Mouse (Mus musculus): ENCODE data around the gene Slc27a3.
A peak's percentile ranks its signal among the peaks of the same experiment; 100 is the strongest.
"Not testable (repeated sequence)": the region's sequence is repeated elsewhere in the genome, so short reads cannot be mapped to it uniquely, and the experiment has no call there.

Gene Slc27a3

DNA sequence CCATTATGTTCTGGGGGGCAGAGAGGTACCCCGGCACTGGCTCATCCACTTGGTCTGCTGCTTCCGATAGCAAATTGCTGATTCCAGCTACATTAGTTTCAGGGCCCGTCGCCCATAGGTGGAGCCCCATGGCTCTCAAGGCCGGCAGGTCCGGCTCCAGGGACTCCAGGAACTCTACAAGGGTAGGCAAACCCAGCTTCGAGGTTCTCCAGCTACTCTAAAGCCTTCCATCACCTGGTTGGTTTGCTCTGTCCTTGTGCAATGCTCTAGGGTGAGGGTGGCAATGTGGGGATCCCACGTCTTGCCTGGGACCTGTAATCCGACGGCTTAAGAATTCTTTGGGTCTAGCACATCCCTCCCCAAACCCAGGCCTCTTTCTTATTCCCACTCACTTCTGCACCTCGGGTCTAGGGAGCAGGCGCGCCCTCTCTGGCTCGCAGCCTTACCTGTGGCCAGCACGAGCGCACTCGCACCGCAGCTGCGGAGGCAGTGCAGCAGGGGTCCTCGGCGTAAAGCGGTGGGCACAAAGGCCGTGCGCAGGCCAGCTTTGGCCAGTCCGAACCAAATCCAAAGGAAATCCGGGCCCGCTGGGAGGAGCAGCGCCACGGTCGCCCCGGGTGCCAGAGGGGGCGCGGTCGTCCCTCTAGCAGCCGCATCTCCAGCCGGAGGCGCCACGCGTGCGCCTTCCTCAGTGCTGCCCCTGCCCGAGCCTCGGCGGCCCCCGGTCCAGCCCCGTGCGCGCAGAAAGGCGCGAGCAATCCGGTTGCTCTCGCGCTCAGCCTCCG is 820 bp downstream of the Slc27a3 start:
- DNase-seq: no peak

DNA sequence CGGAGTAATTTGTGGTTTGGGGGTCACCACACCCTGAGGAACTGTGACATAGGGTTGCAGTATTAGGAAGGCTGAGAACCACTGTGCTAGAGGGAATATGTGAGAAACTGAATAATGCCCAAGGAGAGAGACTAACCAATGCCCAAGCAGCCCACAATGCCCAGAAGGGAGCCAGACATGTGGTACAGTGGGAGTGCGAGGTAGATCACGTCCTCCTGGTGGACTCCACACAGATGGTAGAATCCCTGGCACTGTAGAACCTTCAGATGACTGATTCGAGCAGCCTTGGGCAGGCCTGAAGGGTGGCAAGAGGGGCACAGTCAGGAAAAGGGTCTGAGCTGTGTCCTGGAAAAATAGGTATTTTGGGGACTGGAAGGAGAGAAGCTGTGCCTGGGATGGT is 1.5 kb downstream of the Slc27a3 start:
- no peak for DNase-seq

DNA sequence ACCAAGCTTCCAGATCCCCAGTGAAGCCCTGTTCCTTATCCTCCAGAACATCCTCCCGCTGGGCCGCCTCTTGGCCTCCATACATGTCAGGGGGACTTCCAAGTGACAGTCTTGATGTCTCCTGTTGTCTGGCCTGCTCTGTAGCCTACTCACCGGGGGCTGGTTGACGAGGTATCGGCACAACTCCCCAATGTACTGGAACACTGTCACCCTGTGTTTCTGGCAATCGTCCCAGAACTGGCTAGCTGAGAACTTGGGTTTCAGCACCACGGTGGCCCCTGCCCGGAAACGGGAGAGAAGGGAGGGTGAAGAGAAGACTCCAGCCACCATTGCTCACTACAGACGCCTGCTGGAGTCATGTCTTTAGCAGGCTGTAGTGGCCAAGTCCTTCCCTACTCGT is 2.3 kb downstream of the Slc27a3 start:
- DNase-seq: no peak

DNA sequence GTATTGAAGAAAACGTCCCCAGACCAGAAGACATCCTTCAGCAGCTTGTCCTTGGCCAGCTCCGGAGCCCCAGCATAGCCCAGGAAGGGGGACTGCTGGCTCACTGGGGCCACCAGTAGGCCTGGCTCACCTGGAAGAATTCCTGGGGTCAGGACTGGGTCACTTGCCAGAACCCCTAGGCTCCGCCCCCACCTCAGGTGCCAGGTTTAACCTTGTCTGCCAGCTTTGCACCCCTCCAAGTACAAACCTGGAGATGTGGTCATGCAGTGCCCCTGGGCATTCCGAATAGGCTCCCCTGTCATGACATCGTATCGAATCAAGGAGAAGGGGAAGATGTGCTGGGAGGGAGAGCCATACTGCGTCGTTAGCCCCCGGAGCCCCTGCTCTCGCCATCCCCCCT is 2.9 kb downstream of the Slc27a3 start:
- DNase-seq: no peak

DNA sequence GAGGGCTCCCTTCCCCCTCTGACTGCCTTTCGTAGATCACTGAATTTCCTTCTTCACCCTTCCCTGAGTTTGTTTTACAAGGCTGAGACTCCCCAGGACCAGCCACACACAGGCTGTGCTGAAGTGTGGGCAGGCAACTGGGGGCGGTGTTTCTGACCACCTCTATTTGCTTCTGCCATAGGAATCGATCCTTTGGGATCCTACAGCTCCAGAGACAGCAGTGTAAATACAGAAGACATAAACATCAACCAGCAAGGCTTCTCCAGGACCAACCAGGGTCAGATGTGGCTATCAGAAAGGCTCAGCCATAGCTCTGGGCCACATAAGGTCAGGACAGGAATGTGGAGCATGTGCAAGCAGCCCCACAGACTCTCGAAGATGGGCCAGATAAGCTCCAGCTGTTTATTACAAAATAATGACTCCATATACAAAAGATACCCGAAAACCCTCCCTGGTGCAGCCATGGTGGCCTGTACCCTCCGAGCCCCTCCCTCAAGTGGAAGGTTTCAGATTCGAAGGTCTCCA is 4.8 kb downstream of the Slc27a3 start:
- no peak for DNase-seq

DNA sequence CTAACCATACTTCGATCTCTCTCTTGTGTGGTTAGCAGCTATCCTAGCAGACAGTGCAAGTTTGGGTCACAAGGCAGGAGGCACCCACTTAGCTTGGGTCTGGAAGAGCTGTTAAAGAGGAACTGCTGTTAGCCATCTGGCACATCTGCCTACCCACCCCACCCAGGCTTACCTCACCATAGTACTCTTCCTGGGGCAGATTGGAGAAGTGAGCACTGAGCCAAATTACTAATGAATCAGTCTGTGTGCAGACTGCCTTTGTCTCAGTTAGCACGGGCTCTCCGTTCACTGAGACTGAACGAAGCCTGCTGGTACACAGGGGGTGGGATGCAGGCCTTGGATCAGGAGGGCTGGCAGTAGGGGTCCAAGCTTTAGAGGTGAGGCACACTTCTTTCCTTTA is 6.0 kb downstream of the Slc27a3 start:
- DNase-seq: no peak

DNA sequence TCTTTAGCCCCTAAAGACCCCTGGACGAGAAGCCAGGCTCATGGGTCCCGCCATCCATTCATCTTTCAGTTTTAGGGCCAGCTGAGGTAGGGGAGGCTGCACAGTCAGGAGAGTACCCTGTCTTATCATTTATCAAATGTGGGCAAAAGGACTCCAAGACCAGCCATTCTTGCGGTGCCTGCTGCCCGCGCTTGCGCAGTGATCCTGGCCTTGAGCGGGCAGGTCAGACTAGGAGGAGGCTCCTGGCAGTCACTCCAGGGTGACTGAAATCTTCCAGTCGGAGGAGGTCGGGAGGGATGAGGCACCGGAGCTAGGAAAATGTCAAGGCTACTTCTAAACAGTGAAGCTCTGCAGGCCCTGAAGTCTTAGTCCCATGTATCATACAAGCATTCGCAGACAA is 8.0 kb downstream of the Slc27a3 start:
- DNase-seq: no peak

DNA sequence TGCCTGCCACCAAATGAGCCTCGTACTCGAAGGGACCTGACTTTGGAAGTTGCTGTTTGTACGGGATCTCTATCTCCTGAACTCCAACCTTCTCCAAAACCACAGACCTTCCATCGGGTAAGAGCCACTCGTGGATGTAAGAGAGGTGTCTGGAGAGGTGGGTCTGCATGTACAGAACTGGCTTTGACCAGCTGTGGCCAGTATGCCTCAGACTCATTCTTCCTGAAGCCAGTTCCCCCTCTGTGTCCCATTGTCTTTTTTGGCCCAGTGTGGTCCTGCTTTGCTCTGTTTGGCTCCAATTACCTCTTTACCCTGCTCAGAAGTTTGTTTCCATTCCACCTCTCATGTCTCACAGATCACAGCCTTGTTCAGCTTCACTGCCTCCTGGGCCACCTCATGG is 11.2 kb downstream of the Slc27a3 start:
- DNase-seq: no peak

DNA sequence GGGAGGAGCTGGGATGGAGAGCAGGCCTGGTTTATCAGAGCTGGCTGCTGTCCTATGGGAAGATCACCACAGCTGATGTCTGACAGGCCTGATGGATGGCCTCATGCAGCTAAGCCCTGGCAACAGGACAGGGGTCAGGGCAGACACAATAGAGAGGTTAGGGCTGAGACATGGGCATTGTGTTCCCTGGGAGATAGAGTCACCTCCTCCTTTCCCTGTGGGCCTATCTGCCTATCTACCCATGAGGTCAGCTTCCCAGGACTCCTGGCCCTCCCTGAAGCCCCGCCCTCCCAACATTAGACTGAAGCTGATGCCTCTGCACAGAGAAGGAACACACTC is 13.5 kb downstream of the Slc27a3 start:
- DNase-seq: no peak

DNA sequence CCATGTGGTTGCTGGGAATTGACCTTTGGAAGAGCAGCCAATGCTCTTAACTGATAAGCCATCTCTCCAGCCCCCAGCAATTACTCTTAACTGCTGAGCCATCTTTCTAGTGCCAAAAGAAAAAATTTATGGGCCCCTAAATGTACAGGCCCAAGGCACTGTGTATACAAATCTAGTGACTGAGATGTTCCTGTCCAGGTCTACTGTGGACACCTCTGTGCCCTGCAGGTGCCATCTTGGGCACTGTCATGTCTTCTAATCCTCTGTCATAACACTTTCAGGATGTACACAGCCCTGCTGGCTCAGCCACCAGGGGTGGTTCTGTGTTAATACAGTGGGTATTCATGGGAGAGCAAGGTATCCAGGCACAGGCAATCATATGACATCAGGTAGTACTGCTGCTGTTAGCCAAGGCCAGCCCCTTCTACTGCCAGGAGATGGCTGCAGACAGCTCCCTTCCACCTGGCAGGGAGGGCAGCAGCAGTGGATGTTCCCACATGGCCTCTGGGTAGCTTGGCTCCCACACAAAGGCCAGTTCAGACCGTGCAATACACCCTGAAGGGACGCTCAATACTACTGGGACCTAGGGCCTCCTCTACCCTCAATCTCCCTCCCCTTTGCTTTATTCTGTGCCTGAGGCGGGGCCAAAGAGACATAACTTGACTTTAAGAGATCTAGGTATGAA is 14.0 kb downstream of the Slc27a3 start:
- no peak for DNase-seq

DNA sequence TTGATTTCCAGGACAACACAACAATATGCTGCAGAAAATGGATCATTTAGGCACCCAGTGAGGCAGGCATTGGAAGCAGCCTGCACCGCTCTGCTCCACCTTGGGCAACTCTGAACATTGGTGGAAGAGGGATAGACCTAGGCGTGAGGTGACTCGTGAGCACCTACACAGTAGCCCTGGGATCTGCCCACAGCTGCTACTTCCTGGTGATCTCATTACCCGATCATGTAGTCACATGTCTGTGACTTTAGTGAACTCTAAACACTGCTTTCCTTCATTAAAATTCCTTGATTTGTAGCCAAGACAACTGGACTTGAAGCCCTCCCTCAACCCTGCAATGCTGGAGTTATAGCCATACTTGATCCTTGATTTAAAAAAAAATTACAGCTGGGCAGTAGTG is 15.4 kb downstream of the Slc27a3 start:
- no peak for DNase-seq

DNA sequence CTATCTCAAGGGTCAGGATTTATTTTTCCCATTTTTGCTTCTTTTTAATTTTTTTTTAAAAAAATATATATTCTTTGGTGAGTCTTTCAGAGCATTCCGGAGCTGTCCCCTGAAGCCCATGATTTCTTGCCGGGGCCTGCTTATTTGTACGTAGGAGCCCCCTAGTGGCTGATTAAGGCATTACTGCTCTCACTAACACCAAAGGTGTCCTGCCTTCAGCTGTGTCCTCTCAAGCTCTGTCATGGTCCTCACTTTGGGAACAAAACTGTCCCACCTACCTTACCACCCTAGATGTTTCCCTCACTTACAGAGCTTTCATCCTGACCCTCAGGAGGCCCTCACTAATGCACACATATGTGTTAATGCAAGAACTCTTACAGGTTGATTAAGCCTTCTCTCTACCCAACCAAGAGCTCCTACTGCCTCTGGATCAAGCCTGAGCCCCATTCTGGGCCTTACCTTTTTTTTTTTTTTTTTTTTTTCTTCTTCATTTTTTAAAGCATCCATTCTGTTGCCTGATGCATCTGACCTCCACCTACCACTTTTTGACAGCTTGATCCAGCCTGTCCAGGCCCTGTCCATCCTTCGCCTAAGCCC is 16.2 kb downstream of the Slc27a3 start:
- DNase-seq: peak; percentile 23 to 61

DNA sequence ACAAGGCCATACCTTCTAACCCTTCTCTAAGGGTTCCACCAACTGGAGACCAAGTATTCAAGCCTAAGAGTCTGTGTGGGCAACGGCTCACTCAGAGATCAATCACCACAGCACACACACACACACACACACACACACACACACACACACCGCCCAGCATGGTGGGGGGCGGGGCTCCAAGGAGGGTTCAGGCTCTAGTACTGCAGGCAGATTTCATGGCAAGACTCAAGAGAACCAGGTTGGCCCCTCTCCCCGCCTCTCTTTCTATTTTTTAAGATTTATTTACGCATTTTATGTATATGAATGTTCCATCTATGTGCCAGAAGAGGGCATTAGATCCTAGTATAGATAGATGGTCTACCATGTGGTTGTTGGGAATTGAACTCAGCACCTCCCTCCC is 16.9 kb downstream of the Slc27a3 start:
- no peak for DNase-seq

DNA sequence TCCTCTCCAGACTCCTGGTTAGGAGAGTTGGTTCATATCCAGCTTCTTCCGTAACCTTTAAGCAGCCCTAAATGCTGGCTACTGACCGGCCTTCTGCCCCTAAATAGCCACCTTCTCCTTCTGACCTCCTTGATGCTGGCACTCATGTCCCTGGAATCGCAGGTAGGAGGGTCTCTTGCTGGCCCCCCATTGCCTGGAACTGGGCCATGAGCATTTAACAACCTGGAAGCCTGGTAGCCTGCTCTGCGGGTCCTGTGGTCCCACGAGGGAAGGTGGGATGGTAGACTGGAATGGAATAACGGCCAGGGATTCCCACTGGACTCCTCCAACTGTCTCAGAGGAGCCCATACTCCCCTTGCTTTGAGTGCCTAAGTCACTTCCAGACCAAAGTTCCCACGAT is 17.9 kb downstream of the Slc27a3 start:
- DNase-seq: no peak

DNA sequence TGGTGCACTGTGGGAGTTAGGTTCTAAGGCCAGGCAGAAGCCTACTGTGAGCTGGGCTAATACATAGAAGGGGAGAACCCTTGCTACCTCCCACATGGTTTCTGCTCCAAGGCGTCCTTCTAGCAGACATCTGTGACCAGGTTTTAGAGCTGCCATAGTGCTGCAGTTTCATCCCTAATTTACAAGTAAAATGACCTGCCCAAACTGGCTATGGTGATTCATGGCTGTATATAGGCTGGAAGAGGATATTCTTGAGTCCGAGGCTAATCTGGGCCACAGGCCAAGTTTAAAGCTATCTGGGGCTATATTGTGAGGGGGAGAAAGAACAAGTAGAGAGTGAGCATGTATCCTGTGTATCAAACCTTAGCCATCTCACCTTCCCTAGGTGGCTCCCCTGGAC is 20.7 kb downstream of the Slc27a3 start:
- DNase-seq: no peak

DNA sequence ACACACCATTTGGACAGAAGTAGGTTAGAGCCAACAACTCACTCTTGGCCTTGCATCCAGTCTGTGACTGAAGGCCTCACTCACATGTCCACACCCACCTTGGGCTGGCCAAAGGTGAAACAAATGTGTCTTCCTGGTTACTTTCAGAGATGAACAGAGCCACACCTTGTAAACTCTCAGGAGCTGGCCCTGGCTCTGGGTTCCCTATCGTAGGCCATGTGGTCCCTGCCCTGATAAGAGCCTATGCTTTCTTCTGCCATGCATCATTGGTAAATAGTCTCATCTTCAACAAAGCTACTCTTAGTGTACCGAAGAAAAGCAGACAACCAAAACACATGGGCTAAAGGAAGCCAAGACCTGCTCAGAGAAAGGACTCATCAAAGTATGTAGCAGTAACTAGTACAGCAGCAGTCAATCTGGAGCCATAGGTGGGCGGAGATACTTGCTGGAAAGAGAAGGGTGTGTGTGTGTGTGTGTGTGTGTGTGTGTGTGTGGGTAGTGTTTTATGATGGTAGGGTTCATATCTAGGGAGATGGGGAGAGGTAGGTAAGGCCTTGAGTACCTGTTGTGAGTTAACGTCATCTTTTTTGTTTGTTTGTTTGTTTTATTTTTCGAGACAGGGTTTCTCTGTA is 22.6 kb downstream of the Slc27a3 start:
- DNase-seq: no peak

DNA sequence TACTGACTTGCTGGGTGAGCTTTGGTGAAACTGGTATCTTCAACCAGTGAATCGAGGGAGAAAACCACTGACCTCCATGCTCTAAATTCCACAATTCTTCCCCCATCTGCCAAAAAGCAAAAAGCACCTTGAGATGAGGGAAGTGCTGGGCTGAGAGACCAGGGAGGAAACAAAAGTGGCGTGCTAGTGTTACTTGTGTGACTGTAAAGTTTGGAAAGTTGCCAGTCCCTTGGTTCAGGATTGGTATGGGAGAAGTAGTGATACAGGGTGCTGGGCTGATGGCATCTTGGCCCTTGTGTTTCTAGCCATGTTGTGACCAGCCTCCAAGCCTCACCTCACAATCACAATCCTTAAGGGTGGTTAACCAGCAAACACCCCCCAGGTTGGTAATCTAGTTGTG is 27.4 kb downstream of the Slc27a3 start:
- DNase-seq: no peak

DNA sequence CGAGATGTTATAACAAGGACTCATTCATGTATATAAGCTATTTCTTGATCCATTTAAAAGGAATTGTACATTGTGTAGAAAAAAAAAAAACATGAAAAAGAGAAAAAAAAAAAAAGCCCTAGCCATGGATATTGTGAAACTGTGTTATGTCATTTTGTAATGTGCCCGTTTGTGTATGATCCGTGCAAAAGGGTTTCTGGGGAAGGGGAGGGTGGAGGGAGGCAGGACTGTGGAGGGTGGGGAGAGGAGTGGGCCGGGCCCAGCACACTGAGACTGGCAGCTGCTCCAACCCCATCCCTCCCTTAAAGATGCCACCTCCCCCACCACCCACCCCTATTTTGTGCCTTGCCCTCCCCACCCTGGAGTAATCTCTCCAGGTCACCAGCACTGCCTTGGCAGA is 28.3 kb downstream of the Slc27a3 start:
- no peak for DNase-seq

DNA sequence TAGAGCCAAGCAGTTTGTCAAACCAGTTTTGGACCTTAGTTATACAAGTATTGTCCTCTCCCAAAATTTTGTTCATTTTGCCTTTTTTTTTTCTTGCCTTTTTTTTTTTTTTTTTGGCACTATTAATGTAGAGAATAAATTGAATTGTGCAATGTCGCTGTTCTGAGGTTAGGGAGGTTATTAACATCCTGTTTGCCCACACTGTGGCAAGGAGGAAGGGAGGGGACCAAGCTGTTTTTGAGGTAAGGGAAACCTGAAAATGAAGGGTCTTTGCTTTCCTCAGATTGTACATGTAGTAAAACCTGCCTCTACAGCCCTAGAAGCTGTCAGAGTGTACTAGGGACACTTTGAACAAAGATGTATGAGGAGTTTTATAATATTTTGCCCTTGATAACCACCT is 30.5 kb downstream of the Slc27a3 start:
- DNase-seq: no peak

DNA sequence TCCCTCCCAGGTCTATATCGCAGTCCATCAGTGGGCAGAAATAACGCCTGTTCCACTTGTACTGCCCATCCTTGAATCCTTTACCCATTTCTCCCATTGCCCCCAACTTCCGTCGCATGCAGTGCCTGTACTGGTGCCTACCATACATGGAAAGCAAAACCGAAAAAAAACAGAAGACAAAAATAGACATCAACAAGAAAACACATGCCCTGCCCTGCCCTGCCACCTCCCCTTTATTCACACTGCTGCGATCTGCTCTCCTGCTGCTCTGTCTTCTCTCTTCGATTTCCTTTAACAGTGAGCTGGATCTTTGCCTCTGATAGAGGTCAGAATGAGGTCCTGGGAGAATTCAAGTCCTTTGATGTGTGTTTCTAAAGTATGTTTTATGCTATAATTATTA is 31.8 kb downstream of the Slc27a3 start:
- no peak for DNase-seq

DNA sequence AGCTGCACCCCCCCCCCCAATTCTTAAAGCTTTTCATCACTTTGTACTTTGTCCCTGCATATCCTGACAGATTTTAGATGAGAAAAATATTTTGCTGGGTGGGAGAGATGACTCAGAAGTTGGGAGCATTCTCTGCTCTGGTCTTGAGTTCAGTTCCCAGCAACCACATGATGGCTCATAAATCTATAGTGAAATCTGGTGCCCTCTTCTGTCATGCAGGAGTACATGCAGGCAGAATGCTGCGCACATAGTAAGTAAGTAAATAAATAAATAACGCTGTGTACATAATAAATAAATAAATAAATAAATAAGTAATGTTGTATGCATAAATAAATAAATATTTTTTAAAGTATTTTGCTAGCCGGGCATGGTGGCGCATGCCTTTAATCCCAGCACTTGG is 41.9 kb downstream of the Slc27a3 start:
- no peak for DNase-seq

DNA sequence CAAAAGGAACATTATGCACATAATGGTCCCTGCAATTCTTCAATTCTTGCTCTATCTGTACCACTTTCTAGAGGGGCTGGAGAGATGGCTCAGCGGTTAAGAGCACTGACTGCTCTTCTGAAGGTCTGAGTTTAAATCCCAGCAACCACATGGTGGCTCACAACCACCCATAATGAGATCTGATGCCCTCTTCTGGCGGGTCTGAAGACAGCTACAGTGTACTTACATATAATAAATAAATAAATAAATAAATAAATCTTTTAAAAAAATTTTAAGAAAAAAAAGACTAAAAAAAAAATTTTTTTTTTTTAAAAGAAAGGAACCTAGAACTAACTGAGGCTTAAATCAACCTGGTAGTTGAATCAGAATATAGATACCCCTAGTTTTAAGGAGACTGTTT is 46.9 kb downstream of the Slc27a3 start:
- not testable (repeated sequence) for DNase-seq

DNA sequence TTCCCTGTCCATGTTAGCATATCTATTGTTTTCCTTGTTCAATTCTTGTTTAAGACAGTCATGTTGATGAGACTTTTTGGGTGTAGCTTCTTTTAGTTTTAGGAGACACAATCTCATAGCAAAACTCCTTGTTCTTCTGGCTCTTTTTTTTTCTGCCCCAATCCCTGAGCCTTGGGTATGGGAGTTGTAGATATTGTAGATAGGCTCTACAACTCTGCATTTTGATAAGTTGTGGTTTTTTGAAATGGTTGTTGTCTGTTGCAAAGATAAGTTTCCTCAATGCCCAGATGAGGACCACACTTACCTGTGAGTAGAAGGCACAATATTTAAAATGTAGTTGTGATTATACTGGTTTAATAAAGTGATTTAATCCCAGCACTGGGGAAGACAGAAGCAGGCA is 49.6 kb downstream of the Slc27a3 start:
- no peak for DNase-seq

DNA sequence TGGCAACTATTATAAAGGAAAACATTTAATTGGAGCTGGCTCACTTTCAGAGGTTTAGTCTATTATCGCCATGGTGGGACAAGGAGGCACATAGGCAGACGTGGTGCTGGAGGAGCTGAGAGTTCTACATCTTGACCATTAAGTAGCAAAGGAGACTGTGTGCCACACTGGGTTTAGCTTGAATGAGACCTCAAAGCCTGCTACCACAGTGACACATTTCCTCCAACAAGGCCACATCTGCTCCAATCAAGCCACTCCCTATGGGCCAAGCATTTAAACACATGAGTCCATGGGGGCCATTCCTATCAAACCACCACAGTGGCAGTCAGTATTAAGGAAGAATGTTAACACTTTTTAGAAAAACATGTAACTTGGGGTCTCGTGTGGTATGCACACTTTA is 51.5 kb downstream of the Slc27a3 start:
- DNase-seq: no peak

Data from thymus, adult 18-20 months (tissue).